Mouse (Mus musculus): ENCODE measurements around the gene Nat8l. TPM values are rescaled to one million over a fixed set of nuclear protein-coding genes. Genes with fewer than 3 reads are reported as not detected.

The Nat8l gene
- total RNA-seq (2023), result 10 to 100 TPM; 32.0 to 32.6 TPM

GRCm38 (mm10) chr5:33995843-33996693, at the start of gene Nat8l:
Nat8l (plus strand) TSS chr5:33995984.

GRCm38 (mm10) chr5:33983309-33984121, 12.3 kb upstream of the Nat8l start, which contains the start of gene Gm1673:
Gm1673 (plus strand) TSS chr5:33983433.

Other genes starting within 250 kb of the Nat8l start
- gene Letm1, start 213.2 kb upstream of the Nat8l start, total RNA-seq (2023), result 10 to 100 TPM; 45.3 to 61.2 TPM
- gene Nsd2, start 175.3 kb upstream of the Nat8l start, total RNA-seq (2023), result 10 to 100 TPM; 27.1 to 30.3 TPM
- 10 to 100 TPM; 25.1 to 31.8 TPM for gene Nelfa, start 59.6 kb upstream of the Nat8l start, total RNA-seq (2023)
- 10 to 100 TPM; 17.8 to 30.2 TPM for gene Gm1673, start 12.6 kb upstream of the Nat8l start, total RNA-seq (2023)
- under 1 TPM in 1 of 2 experiments, not detected in 1; 0.84 TPM for gene Poln, start 173.5 kb downstream of the Nat8l start, total RNA-seq (2023)
- 10 to 100 TPM in 1 of 2 experiments, 1 to 10 TPM in 1; 9.5 to 10.6 TPM for gene Haus3, start 173.5 kb downstream of the Nat8l start, total RNA-seq (2023)
- gene Mxd4, start 191.7 kb downstream of the Nat8l start, total RNA-seq (2023), result 10 to 100 TPM; 49.7 to 57.5 TPM